ENCODE assay signal across 8 mouse cellular contexts in genomic region chr7:19093537-19094385, GRCm38 (mm10). TPM values are rescaled to one million over a fixed set of nuclear protein-coding genes. Genes with fewer than 3 reads are reported as not detected.
DNase-seq lines count a peak whose midpoint lies in the region; ATAC-seq and TF ChIP-seq lines count a peak whose summit lies in the region.

No protein-coding gene starts in this region.

- ATAC-seq in lung, embryonic 16.5 days (ENCODE audit: low read depth) = peak; percentile 87

- H3K4me1 ChIP-seq in MEL (ENCODE audit: control insufficient read depth in 1 of 2, insufficient read depth in 2 of 2, low read length in 2 of 2) = peaks cover 0 to 9% of the 10 kb centered on the region in 2 experiments; a peak in 3 of 4 replicates
- H3K4me1 ChIP-seq in lung, embryonic 16.5 days (replicated peaks; ENCODE audit: control insufficient read depth, insufficient read depth, low read length) = peaks cover 27% of the 10 kb centered on the region

- peak overlapping the region; percentile 86 for H3K27ac ChIP-seq in MEL (ENCODE audit: control insufficient read depth, low read depth, low read length)
- peak overlapping the region; percentile 99 for H3K27ac ChIP-seq in lung, embryonic 16.5 days (ENCODE audit: low read length)

- H3K4me3 ChIP-seq in MEL (ENCODE audit: control insufficient read depth in 1 of 2, insufficient read depth in 1 of 2, low read depth in 2 of 2, low read length in 2 of 2) = peak overlapping the region; percentile 58 to 72
- peak overlapping the region; percentile 67 for H3K4me3 ChIP-seq in lung, embryonic 16.5 days (ENCODE audit: low read length)

- H3K9ac ChIP-seq in MEL (ENCODE audit: control insufficient read depth, low read depth, low read length, poor library complexity, severe bottlenecking) = peak overlapping the region; percentile 94
- H3K9ac ChIP-seq in lung, embryonic 16.5 days (ENCODE audit: low read length) = peak overlapping the region; percentile 91

- H3K79me2 ChIP-seq in MEL (ENCODE audit: control insufficient read depth, insufficient read depth, low read length, poor library complexity) = peaks cover 8% of the 10 kb centered on the region; the same call in 1 of the 2 replicates

- no peaks in the 10 kb centered on the region for H3K9me3 ChIP-seq in MEL (replicated peaks; ENCODE audit: insufficient read depth, low read length)
- H3K9me3 ChIP-seq in lung, embryonic 16.5 days (ENCODE audit: control insufficient read depth, low read length) = no peaks in the 10 kb centered on the region

- peak overlapping the region; percentile 91 for H3K4me2 ChIP-seq in lung, embryonic 16.5 days (ENCODE audit: low read depth, low read length)

- no peak for TF ChIP-seq RAD21 in MEL (IDR thresholded peaks at IDR 0.05; ENCODE audit: low read depth, low read length)

- no peaks in the 10 kb centered on the region for H3K36me3 ChIP-seq in MEL (ENCODE audit: control insufficient read depth in 1 of 2, insufficient read depth in 2 of 2, low read length in 2 of 2)
- H3K36me3 ChIP-seq in lung, embryonic 16.5 days (ENCODE audit: control insufficient read depth, insufficient read depth, low read length) = 0 out of 2 replicates have a peak, but pooled peaks cover 2% of the 10 kb centered on the region

- DNase-seq in MEL (ENCODE audit: low read depth, low spot score) = peak; percentile 98
- DNase-seq in c-Kit-positive CD71-positive TER-119-positive erythroid progenitor cells, embryonic 14.5 days (ENCODE audit: low spot score) = peak; percentile 88
- DNase-seq in forelimb bud, embryonic 11.5 days (ENCODE audit: low read depth, low spot score) = peak; percentile 99
- peak; percentile 98 for DNase-seq in heart, postnatal 4 days
- DNase-seq in layer of hippocampus, adult 8-10 months (ENCODE audit: low spot score in 2 of 2) = peak; percentile 81
- DNase-seq in ovary, postnatal 14 days (ENCODE audit: low spot score) = peak; percentile 93
- DNase-seq in thymus, postnatal 10 days (ENCODE audit: low spot score in 2 of 2) = peak; percentile 94 to 95

- TF ChIP-seq CTCF in MEL (IDR thresholded peaks at IDR 0.05 in 2 of 3, conservative IDR thresholded peaks at IDR 0.05 in 1 of 3; ENCODE audit: control insufficient read depth in 1 of 3, insufficient read depth in 1 of 3, low read depth in 2 of 3, low read length in 3 of 3, poor library complexity in 1 of 3, severe bottlenecking in 1 of 3) = no peak

- TF ChIP-seq POLR2A in MEL (IDR thresholded peaks at IDR 0.05; ENCODE audit: control insufficient read depth in 1 of 2, insufficient read depth in 1 of 2, low read depth in 1 of 2, low read length in 2 of 2, poor library complexity in 1 of 2) = peak; percentile 18 to 67; a peak in 1 of 4 replicates

- no peaks in the 10 kb centered on the region for H3K27me3 ChIP-seq in MEL (ENCODE audit: control insufficient read depth in 1 of 2, insufficient read depth in 2 of 2, low read length in 2 of 2)
- no peaks in the 10 kb centered on the region for H3K27me3 ChIP-seq in lung, embryonic 16.5 days (ENCODE audit: control insufficient read depth, insufficient read depth, low read depth, low read length)

- under 1% methylated on average over 45 of the region's 45 CpGs for WGBS in lung, embryonic 16.5 days

- no peak for TF ChIP-seq EP300 in MEL (IDR thresholded peaks at IDR 0.05; ENCODE audit: low read depth in 1 of 2, low read length in 2 of 2)

TF ChIP-seq in MEL, 35 proteins besides CTCF, POLR2A, EP300 and RAD21:
- peak; percentile 84 for TF ChIP-seq SIN3A (IDR thresholded peaks at IDR 0.05; ENCODE audit: low read length)
- peak; percentile 90 for TF ChIP-seq MAZ (IDR thresholded peaks at IDR 0.05; ENCODE audit: low read depth, low read length)
- no peak for TF ChIP-seq E2F4 (IDR thresholded peaks at IDR 0.05; ENCODE audit: borderline replicate concordance, low read depth, low read length)
- 0 out of 2 replicates have a peak, but pooled peaks have one; percentile 4 for TF ChIP-seq RCOR1 (IDR thresholded peaks at IDR 0.05; ENCODE audit: low read depth, low read length)
- TF ChIP-seq ETS1 (IDR thresholded peaks at IDR 0.05; ENCODE audit: low read depth, low read length) = peak; percentile 94
- TF ChIP-seq ELF1 (IDR thresholded peaks at IDR 0.05; ENCODE audit: low read depth, low read length) = peak; percentile 54; the same call in 1 of the 2 replicates
- peak; percentile 76 for TF ChIP-seq NELFE (IDR thresholded peaks at IDR 0.05; ENCODE audit: low read depth, low read length)
- TF ChIP-seq ZMIZ1 (IDR thresholded peaks at IDR 0.05; ENCODE audit: low read depth, low read length) = peak; percentile 42; the same call in 1 of the 2 replicates
- TF ChIP-seq BHLHE40 (IDR thresholded peaks at IDR 0.05; ENCODE audit: borderline replicate concordance, low read depth, low read length) = no peak
- peak; percentile 82 for TF ChIP-seq POLR2AphosphoS2 (IDR thresholded peaks at IDR 0.05; ENCODE audit: low read length)
- TF ChIP-seq CHD2 (IDR thresholded peaks at IDR 0.05; ENCODE audit: low read length) = peak; percentile 53
- TF ChIP-seq USF1 (IDR thresholded peaks at IDR 0.05; ENCODE audit: low read depth, low read length) = no peak
- peak; percentile 60; the same call in 1 of the 2 replicates for TF ChIP-seq ZNF384 (IDR thresholded peaks at IDR 0.05; ENCODE audit: low read depth, low read length)
- TF ChIP-seq HCFC1 (IDR thresholded peaks at IDR 0.05; ENCODE audit: low read depth, low read length) = peak; percentile 76
- no peak for TF ChIP-seq USF2 (IDR thresholded peaks at IDR 0.05; ENCODE audit: borderline replicate concordance in 1 of 2, insufficient read depth in 1 of 2, low read depth in 1 of 2, low read length in 2 of 2)
- no peak for TF ChIP-seq POLR2AphosphoS5 (IDR thresholded peaks at IDR 0.05; ENCODE audit: borderline replicate concordance, low read depth, low read length)
- no peak for TF ChIP-seq SMC3 (IDR thresholded peaks at IDR 0.05; ENCODE audit: low read depth, low read length)
- TF ChIP-seq NRF1 (IDR thresholded peaks at IDR 0.05; ENCODE audit: insufficient read depth, low read depth, low read length, poor library complexity, severe bottlenecking) = peak; percentile 91
- no peak for TF ChIP-seq UBTF (IDR thresholded peaks at IDR 0.05; ENCODE audit: borderline replicate concordance, insufficient read depth, low read depth, low read length)
- TF ChIP-seq MXI1 (IDR thresholded peaks at IDR 0.05; ENCODE audit: low read depth, low read length) = peak; percentile 20; the same call in 1 of the 2 replicates
- no peak; the same call in 1 of the 2 replicates for TF ChIP-seq MAX (IDR thresholded peaks at IDR 0.05; ENCODE audit: low read length)
- no peak for TF ChIP-seq GATA1 (IDR thresholded peaks at IDR 0.05; ENCODE audit: low read depth, low read length)
TF ChIP-seq in MEL: peak in this region for 13.

RNA-seq across cellular contexts. Expression of gene Six5, which starts 0.6 kb away (rescaled TPM):
- 2.7 and 3.0 TPM in 2 replicates for total RNA-seq in MEL (2012; rRNA removed)
- 1 to 10 TPM in 1 of 2 experiments, not detected in 1; 7.7 TPM for polyA plus RNA-seq in MEL (2012; ENCODE audit: insufficient read depth in 1 of 2, insufficient read length in 2 of 2, low read depth in 1 of 2, low replicate concordance in 2 of 2, missing spikeins in 1 of 2)
- 10 to 100 TPM; 10.3 to 10.4 TPM for total RNA-seq in heart, postnatal 4 days (2021)
- total RNA-seq in layer of hippocampus, adult 8-10 months (2022) = 1 to 10 TPM; 2.0 to 3.7 (median 3.6) TPM
- 7.2 and 7.5 TPM in 2 replicates for polyA plus RNA-seq in lung, embryonic 16.5 days (2015; fragmentation: Nextera tagmentation; extraction: Ambion mirVana)

RNA-seq across cellular contexts. Expression of gene Dmpk, which starts 10.1 kb away (rescaled TPM):
- total RNA-seq in MEL (2012; rRNA removed) = 4.1 and 5.4 TPM in 2 replicates
- 10 to 100 TPM in 1 of 2 experiments, not detected in 1; 29.3 TPM for polyA plus RNA-seq in MEL (2012; ENCODE audit: insufficient read depth in 1 of 2, insufficient read length in 2 of 2, low read depth in 1 of 2, low replicate concordance in 2 of 2, missing spikeins in 1 of 2)
- total RNA-seq in heart, postnatal 4 days (2021) = 100 to 1,000 TPM; 188 to 201 TPM
- 10 to 100 TPM; 35.6 to 55.8 (median 45.3) TPM for total RNA-seq in layer of hippocampus, adult 8-10 months (2022)
- polyA plus RNA-seq in lung, embryonic 16.5 days (2015; fragmentation: Nextera tagmentation; extraction: Ambion mirVana) = 28.7 and 29.3 TPM in 2 replicates

RNA-seq across cellular contexts. Expression of gene Dmwd, which starts 17.7 kb away (rescaled TPM):
- total RNA-seq in MEL (2012; rRNA removed) = 18.3 and 19.4 TPM in 2 replicates
- polyA plus RNA-seq in MEL (2012; ENCODE audit: insufficient read depth in 1 of 2, insufficient read length in 2 of 2, low read depth in 1 of 2, low replicate concordance in 2 of 2, missing spikeins in 1 of 2) = 10 to 100 TPM; 51.5 to 70.3 TPM
- 10 to 100 TPM; 60.3 to 62.9 TPM for total RNA-seq in heart, postnatal 4 days (2021)
- total RNA-seq in layer of hippocampus, adult 8-10 months (2022) = 100 to 1,000 TPM; 136 to 144 (median 141) TPM
- polyA plus RNA-seq in lung, embryonic 16.5 days (2015; fragmentation: Nextera tagmentation; extraction: Ambion mirVana) = 11.3 and 11.9 TPM in 2 replicates

RNA-seq across cellular contexts. Expression of gene Gm4969, which starts 24.4 kb away (rescaled TPM):
- total RNA-seq in MEL (2012; rRNA removed) = not detected in 2 replicates
- not detected for polyA plus RNA-seq in MEL (2012; ENCODE audit: insufficient read depth in 1 of 2, insufficient read length in 2 of 2, low read depth in 1 of 2, low replicate concordance in 2 of 2, missing spikeins in 1 of 2)
- total RNA-seq in heart, postnatal 4 days (2021) = under 1 TPM; 0.33 to 0.56 TPM
- under 1 TPM; 0.18 to 0.57 (median 0.31) TPM for total RNA-seq in layer of hippocampus, adult 8-10 months (2022)
- polyA plus RNA-seq in lung, embryonic 16.5 days (2015; fragmentation: Nextera tagmentation; extraction: Ambion mirVana) = 1.9 and 2.2 TPM in 2 replicates

RNA-seq across cellular contexts. Expression of gene Fbxo46, which starts 25.9 kb away (rescaled TPM):
- 11.5 and 13.7 TPM in 2 replicates for total RNA-seq in MEL (2012; rRNA removed)
- polyA plus RNA-seq in MEL (2012; ENCODE audit: insufficient read depth in 1 of 2, insufficient read length in 2 of 2, low read depth in 1 of 2, low replicate concordance in 2 of 2, missing spikeins in 1 of 2) = 10 to 100 TPM in 1 of 2 experiments, not detected in 1; 10.1 TPM
- total RNA-seq in heart, postnatal 4 days (2021) = 1 to 10 TPM; 5.5 to 7.2 TPM
- total RNA-seq in layer of hippocampus, adult 8-10 months (2022) = 10 to 100 TPM; 13.3 to 15.1 (median 14.4) TPM
- polyA plus RNA-seq in lung, embryonic 16.5 days (2015; fragmentation: Nextera tagmentation; extraction: Ambion mirVana) = 16.2 and 16.3 TPM in 2 replicates

Comparison
In these comparisons a context has a peak if more than half of its experiments do, and no peak if none do; other contexts are left out.
1. Peak in every context shown above with its lines: DNase-seq, ATAC-seq, H3K4me3 ChIP-seq and H3K27ac ChIP-seq.